Mouse (Mus musculus): ENCODE measurements at regions not wholly inside any gene's neighbourhood (a gene's known extent, or its start where the extent isn't known, plus 50 kb on each side); places are given as distances from the start of the nearest gene placed in this dataset.
"Not testable (repeated sequence)": the region's sequence is repeated elsewhere in the genome, so short reads cannot be mapped to it uniquely, and the experiment has no call there.

GRCm38 (mm10) chr1:177877223-177877622 lies 80.9 kb upstream of the Adss start:
- H3K27me3 ChIP-seq; H3K4me3 ChIP-seq (replicated peaks); H3K36me3 ChIP-seq (replicated peaks); H3K9ac ChIP-seq; H3K4me1 ChIP-seq (replicated peaks); H3K9me3 ChIP-seq (replicated peaks); H3K27ac ChIP-seq (replicated peaks); H3K4me2 ChIP-seq: not testable (repeated sequence)
- 42% methylated on average over 3 of the region's 3 CpGs for WGBS (ENCODE audit: insufficient replicate concordance)
- peak; percentile 58; the same call in 1 of the 2 replicates for ATAC-seq (ENCODE audit: insufficient read depth)

- whole genome bisulfite sequencing (ENCODE audit: insufficient replicate concordance), result 30% methylated on average over 2 of the region's 2 CpGs
- no peaks in the 10 kb centered on the region for H3K9me3 ChIP-seq (replicated peaks)
- H3K27ac ChIP-seq (replicated peaks), result no peak overlapping the region
- no peak overlapping the region for H3K9ac ChIP-seq
- H3K4me1 ChIP-seq (replicated peaks), result no peaks in the 10 kb centered on the region
- no peak for ATAC-seq (ENCODE audit: insufficient read depth)
- no peaks in the 10 kb centered on the region for H3K27me3 ChIP-seq
- no peak overlapping the region for H3K4me3 ChIP-seq (replicated peaks)
- no peak overlapping the region for H3K4me2 ChIP-seq
- no peaks in the 10 kb centered on the region for H3K36me3 ChIP-seq (replicated peaks)
Measured at GRCm38 (mm10) chr1:177901566-177901965, 81.7 kb upstream of the Catspere2 start.

GRCm38 (mm10) chr1:177928391-177929010 lies 54.7 kb upstream of the Catspere2 start:
- H3K4me3 ChIP-seq (replicated peaks); H3K27ac ChIP-seq (replicated peaks); H3K4me1 ChIP-seq (replicated peaks); ATAC-seq (ENCODE audit: insufficient read depth); H3K9me3 ChIP-seq (replicated peaks); H3K9ac ChIP-seq; H3K27me3 ChIP-seq; H3K36me3 ChIP-seq (replicated peaks); H3K4me2 ChIP-seq: not testable (repeated sequence)
- 80% methylated on average over 22 of the region's 22 CpGs for WGBS (ENCODE audit: insufficient replicate concordance)

Data from liver, embryonic 15.5 days (tissue).